Mouse (Mus musculus) liver, embryonic 14.5 days (tissue): Measurements from ENCODE around the gene Ctcf.

ENCODE experiments used
- CTCF ChIP-seq: IDR thresholded peaks from 2 replicates; pipeline ENCODE4 v1.5.1; 2016; ENCODE audit warnings: antibody characterized with exemption, low read depth, control low read depth
- EP300 ChIP-seq: IDR thresholded peaks from 2 replicates; pipeline ENCODE4 v1.6.1; 2016; ENCODE audit warnings: antibody characterized with exemption, low read depth

- TF ChIP-seq CTCF = no peak
- no peak for TF ChIP-seq EP300
Observed at GRCm38 (mm10) chr8:105693648-105694047, 57.3 kb downstream of the Ctcf start.
